ENCODE assay signal across 17 mouse cellular contexts in the genomic region with DNA sequence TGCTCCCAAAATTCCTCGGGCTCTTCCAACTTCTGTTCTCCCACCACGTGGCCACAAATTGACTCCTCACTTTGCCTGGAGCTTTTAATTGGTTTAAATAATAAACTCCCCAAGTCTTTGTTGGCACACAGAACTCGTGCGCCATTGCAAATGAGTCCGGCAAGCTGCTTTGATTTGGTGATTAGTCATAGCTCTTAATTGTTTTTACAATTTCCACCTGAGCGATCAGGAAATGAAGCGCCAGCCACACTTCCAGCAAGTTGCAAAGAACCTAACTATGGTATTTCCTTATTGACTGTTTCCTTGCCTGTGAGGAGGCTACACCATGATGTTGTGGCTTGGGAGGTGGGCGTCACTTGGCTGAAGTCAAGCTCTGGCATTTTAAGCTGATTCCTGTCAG.
DNase-seq lines count a peak whose midpoint lies in the region; ATAC-seq and TF ChIP-seq lines count a peak whose summit lies in the region.
"Had no signal": no experiment of that assay in that cellular context is flagged by ENCODE, and none has a peak within 500 bp of the region (broad histone marks: within the 10 kb centered on the region; RNA-seq: fewer than 3 reads in every experiment).

No protein-coding gene starts in this region.

- no peak for TF ChIP-seq POLR2A in limb, embryonic 14.5 days (IDR thresholded peaks at IDR 0.05; ENCODE audit: borderline replicate concordance, extremely low read depth, insufficient read depth, insufficient read length)

- no peaks in the 10 kb centered on the region for H3K36me3 ChIP-seq in embryonic facial prominence, embryonic 14.5 days (ENCODE audit: control insufficient read depth, insufficient read depth, low read length)
- H3K36me3 ChIP-seq in embryonic facial prominence, embryonic 10.5 days (replicated peaks): no peaks in the 10 kb centered on the region
- H3K36me3 ChIP-seq in forebrain, embryonic 13.5 days (ENCODE audit: poor library complexity, severe bottlenecking): no peaks in the 10 kb centered on the region
- no peaks in the 10 kb centered on the region for H3K36me3 ChIP-seq in limb, embryonic 14.5 days (ENCODE audit: control insufficient read depth, insufficient read depth, low read length)
- H3K36me3 ChIP-seq: heart, embryonic 13.5 days; midbrain, embryonic 13.5 days had no signal

- no peaks in the 10 kb centered on the region for H3K9me3 ChIP-seq in embryonic facial prominence, embryonic 14.5 days (ENCODE audit: control insufficient read depth, low read length)
- H3K9me3 ChIP-seq in embryonic facial prominence, embryonic 10.5 days: no peaks in the 10 kb centered on the region
- H3K9me3 ChIP-seq in forebrain, embryonic 13.5 days (replicated peaks): no peaks in the 10 kb centered on the region
- no peaks in the 10 kb centered on the region for H3K9me3 ChIP-seq in limb, embryonic 14.5 days (ENCODE audit: control insufficient read depth, low read length)
- H3K9me3 ChIP-seq: heart, embryonic 13.5 days; midbrain, embryonic 13.5 days had no signal

- H3K27ac ChIP-seq in embryonic facial prominence, embryonic 14.5 days (replicated peaks; ENCODE audit: low read depth, low read length): no peak overlapping the region
- H3K27ac ChIP-seq in embryonic facial prominence, embryonic 10.5 days (replicated peaks): no peak overlapping the region
- H3K27ac ChIP-seq in forebrain, embryonic 13.5 days: no peak overlapping the region
- H3K27ac ChIP-seq in limb, embryonic 14.5 days (replicated peaks; ENCODE audit: low read depth, low read length): no peak overlapping the region
- H3K27ac ChIP-seq: heart, embryonic 13.5 days; liver, embryonic 14.5 days; midbrain, embryonic 13.5 days had no signal

- no peaks in the 10 kb centered on the region for H3K27me3 ChIP-seq in embryonic facial prominence, embryonic 14.5 days (replicated peaks; ENCODE audit: control insufficient read depth, insufficient read depth, low read length)
- H3K27me3 ChIP-seq in embryonic facial prominence, embryonic 10.5 days (replicated peaks; ENCODE audit: low read depth, poor library complexity, severe bottlenecking): no peaks in the 10 kb centered on the region
- 0 out of 2 replicates have a peak, but pooled peaks cover 3% of the 10 kb centered on the region for H3K27me3 ChIP-seq in forebrain, embryonic 13.5 days
- no peaks in the 10 kb centered on the region for H3K27me3 ChIP-seq in limb, embryonic 14.5 days (ENCODE audit: control insufficient read depth, insufficient read depth, low read length)
- H3K27me3 ChIP-seq: heart, embryonic 13.5 days; midbrain, embryonic 13.5 days had no signal

- H3K4me2 ChIP-seq in embryonic facial prominence, embryonic 14.5 days (ENCODE audit: low read depth, low read length): no peak overlapping the region
- H3K4me2 ChIP-seq in forebrain, embryonic 13.5 days: no peak overlapping the region
- 0 out of 2 replicates have a peak overlapping the region, but pooled peaks have one; percentile 7 for H3K4me2 ChIP-seq in limb, embryonic 14.5 days (replicated peaks; ENCODE audit: low read depth, low read length, severe bottlenecking)
- H3K4me2 ChIP-seq: heart, embryonic 13.5 days; midbrain, embryonic 13.5 days had no signal

- H3K4me1 ChIP-seq in embryonic facial prominence, embryonic 14.5 days (ENCODE audit: control insufficient read depth, insufficient read depth, low read length): no peaks in the 10 kb centered on the region
- H3K4me1 ChIP-seq in embryonic facial prominence, embryonic 10.5 days: no peaks in the 10 kb centered on the region
- no peaks in the 10 kb centered on the region for H3K4me1 ChIP-seq in forebrain, embryonic 13.5 days
- H3K4me1 ChIP-seq in limb, embryonic 14.5 days (ENCODE audit: control insufficient read depth, insufficient read depth, low read length): no peaks in the 10 kb centered on the region
- H3K4me1 ChIP-seq: heart, embryonic 13.5 days; midbrain, embryonic 13.5 days had no signal

- H3K9ac ChIP-seq in embryonic facial prominence, embryonic 14.5 days (ENCODE audit: low read depth, low read length): no peak overlapping the region
- H3K9ac ChIP-seq in forebrain, embryonic 13.5 days: no peak overlapping the region
- no peak overlapping the region for H3K9ac ChIP-seq in limb, embryonic 14.5 days (ENCODE audit: low read depth, low read length, severe bottlenecking)
- H3K9ac ChIP-seq: heart, embryonic 13.5 days; liver, embryonic 14.5 days; midbrain, embryonic 13.5 days had no signal

- 60% methylated on average over 8 of the region's 8 CpGs for WGBS in embryonic facial prominence, embryonic 14.5 days
- WGBS in embryonic facial prominence, embryonic 10.5 days: 51% methylated on average over 8 of the region's 8 CpGs
- 38% methylated on average over 8 of the region's 8 CpGs for WGBS in forebrain, embryonic 13.5 days
- WGBS in limb, embryonic 14.5 days: 29% methylated on average over 8 of the region's 8 CpGs

- no peak overlapping the region for H3K4me3 ChIP-seq in embryonic facial prominence, embryonic 14.5 days (ENCODE audit: low read depth, low read length)
- H3K4me3 ChIP-seq in embryonic facial prominence, embryonic 10.5 days: no peak overlapping the region
- H3K4me3 ChIP-seq in forebrain, embryonic 13.5 days: no peak overlapping the region
- no peak overlapping the region for H3K4me3 ChIP-seq in limb, embryonic 14.5 days (replicated peaks; ENCODE audit: low read length)
- H3K4me3 ChIP-seq: heart, embryonic 13.5 days; midbrain, embryonic 13.5 days had no signal

- DNase-seq in embryonic facial prominence, embryonic 14.5 days (ENCODE audit: low spot score): peak; percentile 4
- DNase-seq in embryonic facial prominence, embryonic 10.5 days (ENCODE audit: low spot score): no peak
- peak; percentile 2 for DNase-seq in layer of hippocampus, adult 8-10 months (ENCODE audit: low spot score in 2 of 2)
- no peak for DNase-seq in layer of hippocampus, adult 9-10 months (ENCODE audit: low spot score)
- no peak for DNase-seq in limb, embryonic 14.5 days (ENCODE audit: low spot score)
- no peak for DNase-seq in yolk sac, embryonic 10.5 days (ENCODE audit: low spot score)
- no peak for DNase-seq in ovary, postnatal 36 days (ENCODE audit: low spot score)
- DNase-seq: adrenal gland, postnatal 36 days; cerebellum, adult 11 months; gastrocnemius, postnatal 14 days; lung, postnatal 14 days; thymus, adult 18-20 months had no signal

- no peak for ATAC-seq in embryonic facial prominence, embryonic 14.5 days (ENCODE audit: low read depth)
- ATAC-seq in forebrain, embryonic 13.5 days: peak; percentile 69; the same call in 1 of the 2 replicates
- ATAC-seq in limb, embryonic 14.5 days (ENCODE audit: low FRiP score, low read depth): no peak
- ATAC-seq: inflammation-experienced regulatory T-cells, adult 6 months; midbrain, embryonic 13.5 days had no signal

Comparison
In these comparisons a context has a peak if more than half of its experiments do, and no peak if none do; other contexts are left out.
1. DNase-seq: peak in embryonic facial prominence, embryonic 14.5 days (single experiment) and layer of hippocampus, adult 8-10 months (2 of 2); none in embryonic facial prominence, embryonic 10.5 days (single experiment), layer of hippocampus, adult 9-10 months (single experiment), limb, embryonic 14.5 days (single experiment), yolk sac, embryonic 10.5 days (single experiment) and ovary, postnatal 36 days (single experiment).